ENCODE assay signal across 8 mouse cellular contexts in genomic region chr19:9981621-9982020, GRCm38 (mm10). TPM values are rescaled to one million over a fixed set of nuclear protein-coding genes. Genes with fewer than 3 reads are reported as not detected.
DNase-seq lines count a peak whose midpoint lies in the region; ATAC-seq and TF ChIP-seq lines count a peak whose summit lies in the region.

No protein-coding gene starts in this region.

- H3K27ac ChIP-seq in heart, embryonic 14.5 days (replicated peaks in 1 of 2; ENCODE audit: control insufficient read depth in 1 of 2, insufficient read depth in 1 of 2, low read depth in 2 of 2, low read length in 2 of 2), result peak overlapping the region; percentile 92 to 98
- H3K27ac ChIP-seq in ES-E14 (ENCODE audit: insufficient read depth, low read depth, low read length, poor library complexity, severe bottlenecking), result no peak overlapping the region
- peak overlapping the region; percentile 91 for H3K27ac ChIP-seq in forebrain, postnatal 0 days (ENCODE audit: low read depth, low read length)
- peak overlapping the region; percentile 99 for H3K27ac ChIP-seq in macrophage

- no peaks in the 10 kb centered on the region for H3K9me3 ChIP-seq in heart, embryonic 14.5 days (ENCODE audit: control insufficient read depth, low read length)
- H3K9me3 ChIP-seq in ES-E14 (ENCODE audit: control insufficient read depth, insufficient read depth, low read depth, low read length), result no peaks in the 10 kb centered on the region
- H3K9me3 ChIP-seq in forebrain, postnatal 0 days (ENCODE audit: low read length), result no peaks in the 10 kb centered on the region

- 56% methylated on average over 4 of the region's 4 CpGs for WGBS in heart, embryonic 14.5 days
- WGBS in forebrain, postnatal 0 days, result 61% methylated on average over 4 of the region's 4 CpGs
- 89% methylated on average over 4 of the region's 4 CpGs for WGBS in macrophage (ENCODE audit: missing documents)

- peaks cover 70% of the 10 kb centered on the region for H3K79me2 ChIP-seq in macrophage (ENCODE audit: inconsistent target)

- in situ Hi-C loops in ES-E14 (cut with MboI; ENCODE audit: low sequenced_read_pairs in 2 of 2, unreplicated experiment in 2 of 2), result no loop called here

- peak overlapping the region; percentile 93 for H3K4me2 ChIP-seq in heart, embryonic 14.5 days (ENCODE audit: low read length)
- H3K4me2 ChIP-seq in forebrain, postnatal 0 days (ENCODE audit: low read depth), result peak overlapping the region; percentile 72

- H3K4me3 ChIP-seq in heart, embryonic 14.5 days (ENCODE audit: control insufficient read depth in 1 of 2, insufficient read depth in 1 of 2, low read depth in 1 of 2, low read length in 2 of 2), result peak overlapping the region in 1 of 2 experiments; percentile 95; a peak in 2 of 4 replicates
- H3K4me3 ChIP-seq in ES-E14 (ENCODE audit: insufficient read depth in 1 of 2, low read depth in 1 of 2, low read length in 2 of 2, poor library complexity in 1 of 2, severe bottlenecking in 1 of 2), result peak overlapping the region; percentile 50 to 98; a peak in 1 of 4 replicates
- peak overlapping the region; percentile 89 for H3K4me3 ChIP-seq in forebrain, postnatal 0 days (ENCODE audit: low read depth, low read length)
- H3K4me3 ChIP-seq in macrophage (ENCODE audit: inconsistent target), result peak overlapping the region; percentile 57

- H3K27me3 ChIP-seq in heart, embryonic 14.5 days (ENCODE audit: control insufficient read depth, insufficient read depth, low read length), result no peaks in the 10 kb centered on the region
- no peaks in the 10 kb centered on the region for H3K27me3 ChIP-seq in forebrain, postnatal 0 days (ENCODE audit: insufficient read depth, low read length)

- DNase-seq in heart, adult 8-10 months (ENCODE audit: low spot score), result no peak
- DNase-seq in ES-E14 (ENCODE audit: low read depth, low spot score) (no peak), MN1 (ENCODE audit: low spot score) (no peak)
- no peak for DNase-seq in forebrain, postnatal 0 days
- DNase-seq in gastrocnemius, postnatal 25 days, result no peak
- DNase-seq in cerebellum, postnatal 36 days, result no peak

- no peak for ATAC-seq in heart, embryonic 14.5 days (ENCODE audit: insufficient number of reproducible peaks, insufficient read depth, low FRiP score, low read depth)
- ATAC-seq in forebrain, postnatal 0 days, result no peak

- TF ChIP-seq CTCF in forebrain, postnatal 0 days (IDR thresholded peaks at IDR 0.05; ENCODE audit: low read depth), result no peak

- peaks cover 30% of the 10 kb centered on the region for H3K36me3 ChIP-seq in heart, embryonic 14.5 days (ENCODE audit: control insufficient read depth, insufficient read depth, low read length)
- peaks cover 16% of the 10 kb centered on the region for H3K36me3 ChIP-seq in ES-E14 (ENCODE audit: control insufficient read depth, insufficient read depth, low read length, poor library complexity, severe bottlenecking)
- peaks cover 14% of the 10 kb centered on the region for H3K36me3 ChIP-seq in forebrain, postnatal 0 days (ENCODE audit: insufficient read depth)
- H3K36me3 ChIP-seq in macrophage (ENCODE audit: inconsistent target), result 0 out of 2 replicates have a peak, but pooled peaks cover 5% of the 10 kb centered on the region

- peaks cover 16 to 29% of the 10 kb centered on the region in 2 experiments for H3K4me1 ChIP-seq in heart, embryonic 14.5 days (ENCODE audit: control insufficient read depth in 2 of 2, insufficient read depth in 2 of 2, low read length in 2 of 2)
- peaks cover 8 to 24% of the 10 kb centered on the region in 2 experiments; a peak in 3 of 4 replicates for H3K4me1 ChIP-seq in ES-E14 (ENCODE audit: control insufficient read depth in 2 of 2, insufficient read depth in 2 of 2, low read length in 2 of 2, poor library complexity in 1 of 2)
- H3K4me1 ChIP-seq in forebrain, postnatal 0 days (ENCODE audit: insufficient read depth), result peaks cover 18% of the 10 kb centered on the region

- peak overlapping the region; percentile 94 for H3K9ac ChIP-seq in heart, embryonic 14.5 days (ENCODE audit: low read length)
- H3K9ac ChIP-seq in ES-E14 (ENCODE audit: insufficient read depth, low read depth, low read length, poor library complexity, severe bottlenecking), result peak overlapping the region; percentile 46
- H3K9ac ChIP-seq in forebrain, postnatal 0 days, result peak overlapping the region; percentile 88

TF ChIP-seq in ES-E14, 5 proteins besides CTCF, POLR2A, EP300 and RAD21:
- TF ChIP-seq CHD2 (IDR thresholded peaks at IDR 0.05; ENCODE audit: low read depth, low read length), result no peak
- TF ChIP-seq MAFK (IDR thresholded peaks at IDR 0.05; ENCODE audit: insufficient read depth, low read depth, low read length), result no peak
- no peak for TF ChIP-seq ZNF384 (IDR thresholded peaks at IDR 0.05; ENCODE audit: low read depth, low read length)
- no peak for TF ChIP-seq ZC3H11A (IDR thresholded peaks at IDR 0.05; ENCODE audit: borderline replicate concordance, low read depth, low read length)
- no peak for TF ChIP-seq HCFC1 (IDR thresholded peaks at IDR 0.05; ENCODE audit: borderline replicate concordance, insufficient read depth, low read length)

RNA-seq across cellular contexts. Expression of gene Fth1, which starts 1.2 kb away (rescaled TPM):
- polyA plus RNA-seq in heart, embryonic 14.5 days (2014; fragmentation: Nextera tagmentation; extraction: Ambion mirVana), result 1,816 and 1,859 TPM in 2 replicates
- 1,000 to 10,000 TPM; 2,773 to 3,210 (median 2,950) TPM for total RNA-seq in heart, adult 8-10 months (2022)
- total RNA-seq in ES-E14 (2012; rRNA removed), result 413 and 478 TPM in 2 replicates
- 228 and 300 TPM in 2 replicates for total RNA-seq in forebrain, postnatal 0 days (2014; rRNA removed)
- polyA plus RNA-seq in forebrain, postnatal 0 days (2015; fragmentation: Nextera tagmentation; extraction: Ambion mirVana), result 2,942 and 2,984 TPM in 2 replicates
- total RNA-seq in macrophage (2018; cell fraction: chromatin; rRNA removed), result 1,000 to 10,000 TPM in 25 of 26 experiments, 100 to 1,000 TPM in 1; 839 to 4,643 (median 2,612) TPM
- total RNA-seq in macrophage (2018; cell fraction: cytosol; rRNA removed), result over 10,000 TPM; 27,371 to 77,320 (median 43,339) TPM
- total RNA-seq in macrophage (2018; cell fraction: nucleus; rRNA removed), result over 10,000 TPM in 4 of 26 experiments, 1,000 to 10,000 TPM in 22; 2,155 to 11,196 (median 6,502) TPM
- polyA plus RNA-seq in macrophage (2018), result 25,011 to 42,260 TPM (median 38,400 TPM) in 3 replicates
- 1,000 to 10,000 TPM; 1,951 to 1,957 TPM for total RNA-seq in gastrocnemius, postnatal 25 days (2021)

RNA-seq across cellular contexts. Expression of gene Best1, which starts 19.8 kb away (rescaled TPM):
- 0.24 and 0.40 TPM in 2 replicates for polyA plus RNA-seq in heart, embryonic 14.5 days (2014; fragmentation: Nextera tagmentation; extraction: Ambion mirVana)
- total RNA-seq in heart, adult 8-10 months (2022), result under 1 TPM in 2 of 4 experiments, not detected in 2; 0.14 to 0.65 TPM
- total RNA-seq in ES-E14 (2012; rRNA removed), result 0.62 and 0.95 TPM in 2 replicates
- total RNA-seq in forebrain, postnatal 0 days (2014; rRNA removed), result 0.92 and 1.6 TPM in 2 replicates
- polyA plus RNA-seq in forebrain, postnatal 0 days (2015; fragmentation: Nextera tagmentation; extraction: Ambion mirVana), result 1.6 and 3.6 TPM in 2 replicates
- 1 to 10 TPM in 8 of 26 experiments, under 1 TPM in 17, not detected in 1; 0.25 to 4.7 (median 0.74) TPM for total RNA-seq in macrophage (2018; cell fraction: chromatin; rRNA removed)
- 1 to 10 TPM in 9 of 26 experiments, under 1 TPM in 17; 0.35 to 1.7 (median 0.84) TPM for total RNA-seq in macrophage (2018; cell fraction: cytosol; rRNA removed)
- total RNA-seq in macrophage (2018; cell fraction: nucleus; rRNA removed), result 1 to 10 TPM in 13 of 26 experiments, under 1 TPM in 12, not detected in 1; 0.34 to 3.0 (median 1.1) TPM
- 0.11 to 1.8 TPM (median 0.22 TPM) in 3 replicates for polyA plus RNA-seq in macrophage (2018)
- under 1 TPM; 0.21 to 0.26 TPM for total RNA-seq in gastrocnemius, postnatal 25 days (2021)

RNA-seq across cellular contexts. Expression of gene Rab3il1, which starts 19.8 kb away (rescaled TPM):
- polyA plus RNA-seq in heart, embryonic 14.5 days (2014; fragmentation: Nextera tagmentation; extraction: Ambion mirVana), result 27.6 and 27.7 TPM in 2 replicates
- 1 to 10 TPM; 6.3 to 8.1 (median 7.5) TPM for total RNA-seq in heart, adult 8-10 months (2022)
- 3.8 and 4.0 TPM in 2 replicates for total RNA-seq in ES-E14 (2012; rRNA removed)
- total RNA-seq in forebrain, postnatal 0 days (2014; rRNA removed), result 14.4 and 19.9 TPM in 2 replicates
- polyA plus RNA-seq in forebrain, postnatal 0 days (2015; fragmentation: Nextera tagmentation; extraction: Ambion mirVana), result 20.0 and 20.6 TPM in 2 replicates
- total RNA-seq in macrophage (2018; cell fraction: chromatin; rRNA removed), result 100 to 1,000 TPM in 11 of 26 experiments, 10 to 100 TPM in 14, 1 to 10 TPM in 1; 8.2 to 225 (median 73.2) TPM
- 100 to 1,000 TPM in 17 of 26 experiments, 10 to 100 TPM in 9; 35.4 to 153 (median 124) TPM for total RNA-seq in macrophage (2018; cell fraction: cytosol; rRNA removed)
- 100 to 1,000 TPM in 10 of 26 experiments, 10 to 100 TPM in 16; 23.9 to 194 (median 77.8) TPM for total RNA-seq in macrophage (2018; cell fraction: nucleus; rRNA removed)
- polyA plus RNA-seq in macrophage (2018), result 97.7 to 161 TPM (median 125 TPM) in 3 replicates
- total RNA-seq in gastrocnemius, postnatal 25 days (2021), result 1 to 10 TPM; 6.0 to 6.5 TPM

RNA-seq across cellular contexts. Expression of gene Fads3, which starts 59.7 kb away (rescaled TPM):
- polyA plus RNA-seq in heart, embryonic 14.5 days (2014; fragmentation: Nextera tagmentation; extraction: Ambion mirVana), result 25.3 and 32.5 TPM in 2 replicates
- total RNA-seq in heart, adult 8-10 months (2022), result 10 to 100 TPM; 34.9 to 43.8 (median 37.4) TPM
- total RNA-seq in ES-E14 (2012; rRNA removed), result 4.0 and 7.2 TPM in 2 replicates
- total RNA-seq in forebrain, postnatal 0 days (2014; rRNA removed), result 45.5 and 45.6 TPM in 2 replicates
- 25.0 and 29.4 TPM in 2 replicates for polyA plus RNA-seq in forebrain, postnatal 0 days (2015; fragmentation: Nextera tagmentation; extraction: Ambion mirVana)
- 10 to 100 TPM in 16 of 26 experiments, 1 to 10 TPM in 9, under 1 TPM in 1; 0.68 to 64.4 (median 14.8) TPM for total RNA-seq in macrophage (2018; cell fraction: chromatin; rRNA removed)
- 1 to 10 TPM; 1.2 to 4.0 (median 2.3) TPM for total RNA-seq in macrophage (2018; cell fraction: cytosol; rRNA removed)
- total RNA-seq in macrophage (2018; cell fraction: nucleus; rRNA removed), result 10 to 100 TPM in 10 of 26 experiments, 1 to 10 TPM in 15, under 1 TPM in 1; 0.92 to 26.0 (median 8.6) TPM
- polyA plus RNA-seq in macrophage (2018), result 2.4 to 3.4 TPM (median 2.4 TPM) in 3 replicates
- total RNA-seq in gastrocnemius, postnatal 25 days (2021), result 1 to 10 TPM; 3.1 to 7.2 TPM
